21 mouse cellular contexts compared by ENCODE assay signal in the genomic region with DNA sequence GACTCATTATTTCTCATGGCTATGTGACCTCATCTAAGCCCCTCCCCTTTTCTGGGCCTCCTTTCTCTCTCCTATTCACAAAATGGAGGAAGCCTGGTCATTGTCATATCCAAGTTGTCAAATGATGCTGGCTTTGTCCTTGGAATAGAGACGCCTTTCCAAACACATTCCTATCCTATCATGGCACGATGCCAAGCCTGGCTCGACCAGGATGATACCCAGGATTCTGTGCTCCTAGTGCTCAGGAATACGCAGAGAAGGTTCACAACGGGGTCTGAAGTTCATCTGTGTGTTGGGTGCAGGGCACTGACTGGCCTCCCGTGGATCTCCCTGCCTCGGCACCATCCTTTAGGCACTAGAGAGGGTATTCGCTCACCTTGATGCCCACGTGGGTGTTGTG. TPM values are rescaled to one million over a fixed set of nuclear protein-coding genes. Genes with fewer than 3 reads are reported as not detected.
DNase-seq lines count a peak whose midpoint lies in the region; ATAC-seq and TF ChIP-seq lines count a peak whose summit lies in the region.
"Had no signal": no experiment of that assay in that cellular context is flagged by ENCODE, and none has a peak within 500 bp of the region (broad histone marks: within the 10 kb centered on the region; RNA-seq: fewer than 3 reads in every experiment).

No protein-coding gene starts in this region.

- 65% methylated on average over 9 of the region's 9 CpGs for WGBS in intestine, embryonic 16.5 days
- 61% methylated on average over 9 of the region's 9 CpGs for WGBS in intestine, embryonic 15.5 days
- WGBS in lung, embryonic 14.5 days = 73% methylated on average over 9 of the region's 9 CpGs

- no peak for TF ChIP-seq CTCF in lung, embryonic 14.5 days (IDR thresholded peaks at IDR 0.05; ENCODE audit: low read depth)
- TF ChIP-seq CTCF in left cerebral cortex, adult 2 months (IDR thresholded peaks at IDR 0.05) = no peak

- peak; percentile 39 for DNase-seq in lung, embryonic 14.5 days
- DNase-seq in lung, postnatal 14 days = no peak
- DNase-seq in MN1 (ENCODE audit: low spot score) = peak; percentile 28
- DNase-seq in NIH3T3 (ENCODE audit: low read depth) = peak; percentile 5
- DNase-seq in left cerebral cortex, adult 2 months (ENCODE audit: extremely low spot score in 1 of 2, low spot score in 2 of 2) = no peak
- DNase-seq: adrenal gland, postnatal 14 days; cerebellum, adult 11-12 months; cerebellum, adult 9-11 months; gastrocnemius, adult 2 months; gastrocnemius, postnatal 25 days; heart, postnatal 14 days had no signal

- no peak overlapping the region for H3K4me2 ChIP-seq in intestine, embryonic 16.5 days (ENCODE audit: low read depth, low read length)
- no peak overlapping the region for H3K4me2 ChIP-seq in intestine, embryonic 15.5 days (replicated peaks)
- no peak overlapping the region for H3K4me2 ChIP-seq in lung, embryonic 14.5 days
- H3K4me2 ChIP-seq: hindbrain, embryonic 14.5 days had no signal

- no peak overlapping the region for H3K27ac ChIP-seq in intestine, embryonic 16.5 days (ENCODE audit: low read length)
- no peak overlapping the region for H3K27ac ChIP-seq in intestine, embryonic 15.5 days
- H3K27ac ChIP-seq in lung, embryonic 14.5 days (ENCODE audit: low read depth) = no peak overlapping the region
- H3K27ac ChIP-seq in left cerebral cortex, adult 2 months = no peak overlapping the region
- H3K27ac ChIP-seq: embryonic facial prominence, embryonic 10.5 days; gastrocnemius, adult 2 months; heart, embryonic 10.5 days; hindbrain, embryonic 10.5 days; hindbrain, embryonic 14.5 days had no signal

- H3K9ac ChIP-seq in intestine, embryonic 16.5 days (ENCODE audit: low read depth, low read length) = 0 out of 2 replicates have a peak overlapping the region, but pooled peaks have one; percentile 5
- no peak overlapping the region for H3K9ac ChIP-seq in intestine, embryonic 15.5 days
- H3K9ac ChIP-seq in lung, embryonic 14.5 days = no peak overlapping the region
- H3K9ac ChIP-seq: hindbrain, embryonic 14.5 days had no signal

- peaks cover 29% of the 10 kb centered on the region for H3K4me1 ChIP-seq in intestine, embryonic 16.5 days (ENCODE audit: control insufficient read depth, insufficient read depth, low read length)
- peaks cover 26% of the 10 kb centered on the region for H3K4me1 ChIP-seq in intestine, embryonic 15.5 days (replicated peaks)
- H3K4me1 ChIP-seq in lung, embryonic 14.5 days (ENCODE audit: insufficient read depth) = 0 out of 2 replicates have a peak, but pooled peaks cover 6% of the 10 kb centered on the region

- no peaks in the 10 kb centered on the region for H3K27me3 ChIP-seq in intestine, embryonic 16.5 days (replicated peaks; ENCODE audit: control insufficient read depth, insufficient read depth, low read length)
- no peaks in the 10 kb centered on the region for H3K27me3 ChIP-seq in intestine, embryonic 15.5 days (replicated peaks)
- no peaks in the 10 kb centered on the region for H3K27me3 ChIP-seq in lung, embryonic 14.5 days (ENCODE audit: insufficient read depth, low read length)

- no peaks in the 10 kb centered on the region for H3K36me3 ChIP-seq in intestine, embryonic 16.5 days (ENCODE audit: control insufficient read depth, insufficient read depth, low read length)
- no peaks in the 10 kb centered on the region for H3K36me3 ChIP-seq in intestine, embryonic 15.5 days
- H3K36me3 ChIP-seq in lung, embryonic 14.5 days (ENCODE audit: insufficient read depth) = no peaks in the 10 kb centered on the region
- H3K36me3 ChIP-seq: embryonic facial prominence, embryonic 10.5 days; heart, embryonic 10.5 days; hindbrain, embryonic 10.5 days had no signal

- intact Hi-C loops in left cerebral cortex, adult 2 months (cut with DNase I) = no loop called here

- no peak for ATAC-seq in intestine, embryonic 16.5 days
- no peak for ATAC-seq in intestine, embryonic 15.5 days
- no peak for ATAC-seq in lung, embryonic 14.5 days (ENCODE audit: insufficient read depth)
- ATAC-seq: activated CD4-positive, CD25-positive, alpha-beta regulatory T cell, adult 4 months; forebrain, embryonic 14.5 days had no signal

- H3K4me3 ChIP-seq in intestine, embryonic 16.5 days (ENCODE audit: low read length) = no peak overlapping the region
- no peak overlapping the region for H3K4me3 ChIP-seq in intestine, embryonic 15.5 days (replicated peaks)
- H3K4me3 ChIP-seq in lung, embryonic 14.5 days (ENCODE audit: low read depth, low read length) = no peak overlapping the region
- H3K4me3 ChIP-seq in left cerebral cortex, adult 2 months = no peak overlapping the region
- H3K4me3 ChIP-seq: embryonic facial prominence, embryonic 10.5 days; gastrocnemius, adult 2 months; heart, embryonic 10.5 days; hindbrain, embryonic 10.5 days had no signal

- H3K9me3 ChIP-seq in intestine, embryonic 16.5 days (ENCODE audit: control insufficient read depth, low read length) = no peaks in the 10 kb centered on the region
- no peaks in the 10 kb centered on the region for H3K9me3 ChIP-seq in intestine, embryonic 15.5 days
- H3K9me3 ChIP-seq in lung, embryonic 14.5 days (ENCODE audit: low read depth, low read length) = no peaks in the 10 kb centered on the region
- H3K9me3 ChIP-seq: embryonic facial prominence, embryonic 10.5 days; heart, embryonic 10.5 days; hindbrain, embryonic 10.5 days had no signal

RNA-seq across cellular contexts. Expression of gene Wnt9b, which starts 18.0 kb away (rescaled TPM):
- 0.05 and 0.06 TPM in 2 replicates for polyA plus RNA-seq in intestine, embryonic 16.5 days (2015; fragmentation: Nextera tagmentation; extraction: Ambion mirVana)
- 0.04 and 0.08 TPM in 2 replicates for polyA plus RNA-seq in intestine, embryonic 15.5 days (2015; fragmentation: Nextera tagmentation; extraction: Ambion mirVana)
- not detected in 2 replicates for polyA plus RNA-seq in lung, embryonic 14.5 days (2014; fragmentation: Nextera tagmentation; extraction: Ambion mirVana)
- under 1 TPM; 0.23 to 0.34 TPM for total RNA-seq in left cerebral cortex, adult 2 months (2021)
- total RNA-seq: granulocyte monocyte progenitor cell, adult 5-6 weeks had no signal
- polyA plus RNA-seq: activated CD4-positive, CD25-positive, alpha-beta regulatory T cell, adult 4 months had no signal

RNA-seq across cellular contexts. Expression of gene Gosr2, which starts 33.9 kb away (rescaled TPM):
- polyA plus RNA-seq in intestine, embryonic 16.5 days (2015; fragmentation: Nextera tagmentation; extraction: Ambion mirVana) = 73.3 and 76.3 TPM in 2 replicates
- polyA plus RNA-seq in intestine, embryonic 15.5 days (2015; fragmentation: Nextera tagmentation; extraction: Ambion mirVana) = 65.3 and 70.7 TPM in 2 replicates
- polyA plus RNA-seq in lung, embryonic 14.5 days (2014; fragmentation: Nextera tagmentation; extraction: Ambion mirVana) = 85.0 and 86.4 TPM in 2 replicates
- 10 to 100 TPM; 71.1 to 72.4 TPM for total RNA-seq in left cerebral cortex, adult 2 months (2021)

RNA-seq across cellular contexts. Expression of gene Wnt3, which starts 42.4 kb away (rescaled TPM):
- polyA plus RNA-seq in intestine, embryonic 16.5 days (2015; fragmentation: Nextera tagmentation; extraction: Ambion mirVana) = 0.39 and 0.51 TPM in 2 replicates
- polyA plus RNA-seq in intestine, embryonic 15.5 days (2015; fragmentation: Nextera tagmentation; extraction: Ambion mirVana) = 0.31 and 0.49 TPM in 2 replicates
- polyA plus RNA-seq in lung, embryonic 14.5 days (2014; fragmentation: Nextera tagmentation; extraction: Ambion mirVana) = 0.18 TPM in 2 replicates
- total RNA-seq in left cerebral cortex, adult 2 months (2021) = 1 to 10 TPM; 1.2 TPM
- total RNA-seq: gastrocnemius, postnatal 25 days; granulocyte monocyte progenitor cell, adult 5-6 weeks; heart, postnatal 14 days had no signal
- polyA plus RNA-seq: heart, embryonic 14.5 days had no signal

Comparison
In these comparisons a context has a peak if more than half of its experiments do, and no peak if none do; other contexts are left out.
1. DNase-seq: peak in lung, embryonic 14.5 days (single experiment), MN1 (single experiment) and NIH3T3 (single experiment); none in lung, postnatal 14 days (single experiment) and left cerebral cortex, adult 2 months (0 of 2).